Mouse (Mus musculus): ENCODE data around the gene Cdk6.

GRCm38 (mm10) chr5:3376167-3376566 lies 34.9 kb downstream of the Cdk6 start:
- no peak for TF ChIP-seq CTCF (IDR thresholded peaks at IDR 0.05; ENCODE audit: extremely low read depth, insufficient read depth, low read length)
- TF ChIP-seq POLR2A (IDR thresholded peaks at IDR 0.05; ENCODE audit: extremely low read depth, insufficient read depth, low read length): no peak

Measured in cortical plate, adult 2 months (tissue).